Mouse (Mus musculus) MEL (cell line): ENCODE measurements at regions not wholly inside any gene's neighbourhood (a gene's known extent, or its start where the extent isn't known, plus 50 kb on each side); places are given as distances from the start of the nearest gene placed in this dataset.

Source experiments
- BHLHE40 ChIP-seq: IDR thresholded peaks from 2 replicates; pipeline ENCODE4 v1.6.1; 2012; ENCODE audit warnings: low read depth, mild to moderate bottlenecking, inconsistent platforms, low read length, improper control_type of control experiment, borderline replicate concordance
- CHD2 ChIP-seq: IDR thresholded peaks from 2 replicates; pipeline ENCODE4 v1.6.1; 2011; ENCODE audit warnings: low read length, improper control_type of control experiment
- CTCF ChIP-seq, 3 experiments: IDR thresholded peaks in 2 of 3; conservative IDR thresholded peaks in 1 of 3; 2 replicates each; pipeline ENCODE4 v1.5.1; 2011 to 2012; ENCODE audit warnings: low read length in 3 of 3, low read depth in 2 of 3, mild to moderate bottlenecking in 2 of 3, improper control_type of control experiment in 1 of 3, inconsistent platforms in 1 of 3, mixed read lengths in 1 of 3, moderate library complexity in 1 of 3; ENCODE audit not compliant: control insufficient read depth in 1 of 3, insufficient read depth in 1 of 3, poor library complexity in 1 of 3, severe bottlenecking in 1 of 3
- EP300 ChIP-seq, 2 experiments: IDR thresholded peaks; 2 replicates each; pipeline ENCODE4 v1.6.1; 2011; ENCODE audit warnings: improper control_type of control experiment in 2 of 2, low read length in 2 of 2, low read depth in 1 of 2, mild to moderate bottlenecking in 1 of 2
- GATA1 ChIP-seq: IDR thresholded peaks from 2 replicates; pipeline ENCODE4 v1.6.1; 2011; ENCODE audit warnings: low read depth, low read length, improper control_type of control experiment
- HCFC1 ChIP-seq: IDR thresholded peaks from 2 replicates; pipeline ENCODE4 v1.6.1; 2012; ENCODE audit warnings: low read depth, mild to moderate bottlenecking, inconsistent platforms, low read length, improper control_type of control experiment, moderate library complexity
- MAFK ChIP-seq: IDR thresholded peaks from 2 replicates; pipeline ENCODE4 v1.6.1; 2011; ENCODE audit warnings: low read depth, mild to moderate bottlenecking, low read length, improper control_type of control experiment, borderline replicate concordance
- MAZ ChIP-seq: IDR thresholded peaks from 2 replicates; pipeline ENCODE4 v1.6.1; 2012; ENCODE audit warnings: low read depth, mild to moderate bottlenecking, inconsistent platforms, low read length, improper control_type of control experiment
- NRF1 ChIP-seq: IDR thresholded peaks from 2 replicates; pipeline ENCODE4 v1.6.1; 2014; ENCODE audit warnings: low read depth, mild to moderate bottlenecking, inconsistent platforms, low read length, improper control_type of control experiment, moderate library complexity; ENCODE audit not compliant: poor library complexity, insufficient read depth, severe bottlenecking
- POLR2A ChIP-seq, 2 experiments: IDR thresholded peaks; 2 replicates each; pipeline ENCODE4 v1.6.1; 2011 to 2012; ENCODE audit warnings: low read length in 2 of 2, mild to moderate bottlenecking in 2 of 2, control low read depth in 1 of 2, improper control_type of control experiment in 1 of 2, low read depth in 1 of 2, moderate library complexity in 1 of 2; ENCODE audit not compliant: control insufficient read depth in 1 of 2, insufficient read depth in 1 of 2, poor library complexity in 1 of 2
- TCF12 ChIP-seq: IDR thresholded peaks from 2 replicates; pipeline ENCODE4 v1.6.1; 2014; ENCODE audit warnings: low read depth, mild to moderate bottlenecking, inconsistent platforms, low read length, improper control_type of control experiment, moderate library complexity
- USF1 ChIP-seq: IDR thresholded peaks from 2 replicates; pipeline ENCODE4 v1.6.1; 2014; ENCODE audit warnings: low read depth, mild to moderate bottlenecking, inconsistent platforms, low read length, improper control_type of control experiment, moderate library complexity
- ZC3H11A ChIP-seq: IDR thresholded peaks from 2 replicates; pipeline ENCODE4 v1.6.1; 2012; ENCODE audit warnings: low read depth, mild to moderate bottlenecking, inconsistent platforms, low read length, improper control_type of control experiment
- ZMIZ1 ChIP-seq: IDR thresholded peaks from 2 replicates; pipeline ENCODE4 v1.6.1; 2012; ENCODE audit warnings: low read depth, mild to moderate bottlenecking, inconsistent platforms, low read length, improper control_type of control experiment, moderate library complexity

DNA sequence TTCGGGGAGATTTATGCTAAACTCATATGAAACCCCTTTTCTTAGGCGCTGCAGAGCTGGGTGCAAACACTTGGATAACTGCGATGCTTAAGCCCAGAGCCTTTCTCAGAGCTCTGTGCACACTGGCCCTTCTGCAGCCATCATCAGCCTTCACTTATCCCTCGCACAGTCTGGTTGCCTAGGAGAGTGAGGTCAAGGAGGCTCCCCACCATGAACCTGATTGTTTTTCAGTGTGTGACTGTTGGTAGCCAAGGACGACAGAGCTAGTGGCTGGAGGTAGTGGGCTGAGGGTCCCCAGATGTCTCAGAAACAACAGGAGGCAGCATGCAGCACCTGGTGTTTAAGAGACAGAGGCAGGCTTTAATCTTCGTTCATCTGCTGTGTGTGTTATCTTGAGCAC is 108.6 kb upstream of the Gadl1 start:
- TF ChIP-seq POLR2A (IDR thresholded peaks at IDR 0.05; ENCODE audit: control insufficient read depth in 1 of 2, insufficient read depth in 1 of 2, low read depth in 1 of 2, low read length in 2 of 2, poor library complexity in 1 of 2): no peak
- TF ChIP-seq MAZ: no peak
- no peak for TF ChIP-seq NRF1
- TF ChIP-seq EP300 (IDR thresholded peaks at IDR 0.05; ENCODE audit: low read depth in 1 of 2, low read length in 2 of 2): no peak
- TF ChIP-seq HCFC1: no peak
- no peak for TF ChIP-seq CHD2
- TF ChIP-seq GATA1: no peak
- TF ChIP-seq ZC3H11A: no peak
- TF ChIP-seq MAFK: no peak
- TF ChIP-seq TCF12: no peak
- TF ChIP-seq CTCF (IDR thresholded peaks at IDR 0.05 in 2 of 3, conservative IDR thresholded peaks at IDR 0.05 in 1 of 3; ENCODE audit: control insufficient read depth in 1 of 3, insufficient read depth in 1 of 3, low read depth in 2 of 3, low read length in 3 of 3, poor library complexity in 1 of 3, severe bottlenecking in 1 of 3): no peak
- no peak for TF ChIP-seq ZMIZ1
- no peak for TF ChIP-seq BHLHE40
- TF ChIP-seq USF1: no peak
